Mouse (Mus musculus) spleen, adult 2 months (tissue): ENCODE data around the gene Ttc29.

Experiments used
- CTCF ChIP-seq: fragments of 200-500 bp; IDR thresholded peaks from 2 replicates; pipeline ENCODE4 v1.5.1; 2011; ENCODE audit warnings: mild to moderate bottlenecking, inconsistent platforms; ENCODE audit not compliant: insufficient read depth, insufficient read length, insufficient replicate concordance; ENCODE audit errors: extremely low read depth
- POLR2A ChIP-seq: fragments of 200-500 bp; IDR thresholded peaks from 2 replicates; pipeline ENCODE4 v1.6.1; 2011; ENCODE audit warnings: low read depth, low read length, inconsistent platforms

GRCm38 (mm10) chr8:78226087-78226486 lies 13.0 kb downstream of the Ttc29 start:
- TF ChIP-seq CTCF, result no peak
- TF ChIP-seq POLR2A, result no peak
